Comparison of ENCODE assay signal across 18 mouse cellular contexts in the genomic region with DNA sequence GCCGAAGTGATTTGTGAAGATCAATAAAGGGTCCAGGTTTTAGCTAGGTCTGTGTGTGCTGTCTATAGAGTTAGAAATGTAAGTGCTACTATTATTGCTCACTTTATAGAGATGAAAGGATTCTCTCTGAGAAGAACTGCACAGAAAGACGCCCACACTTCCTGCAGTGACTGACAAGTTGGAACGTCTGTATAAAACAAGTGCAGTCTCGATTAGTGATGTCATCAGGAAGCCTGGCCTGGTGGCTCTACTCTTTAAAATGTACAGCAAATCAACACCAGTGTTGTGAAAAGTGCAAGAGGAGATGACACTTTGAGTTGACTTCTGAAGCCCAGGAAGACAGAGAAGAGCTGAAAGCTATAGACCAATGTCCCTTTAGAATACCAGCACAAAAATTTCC.
DNase-seq lines count a peak whose midpoint lies in the region; ATAC-seq and TF ChIP-seq lines count a peak whose summit lies in the region.
"Had no signal": no experiment of that assay in that cellular context is flagged by ENCODE, and none has a peak within 500 bp of the region (broad histone marks: within the 10 kb centered on the region; RNA-seq: fewer than 3 reads in every experiment).

No protein-coding gene starts in this region.

- H3K27me3 ChIP-seq in liver, postnatal 0 days (ENCODE audit: insufficient read depth, low read length), result no peaks in the 10 kb centered on the region
- H3K27me3 ChIP-seq: embryonic facial prominence, embryonic 15.5 days; forebrain, embryonic 12.5 days; hindbrain, embryonic 13.5 days; neural tube, embryonic 13.5 days; Patski; stomach, embryonic 15.5 days had no signal

- peak; percentile 100 for ATAC-seq in activated CD4-positive, CD25-positive, alpha-beta regulatory T cell, adult 4 months
- ATAC-seq in neutrophil, adult 5-6 weeks (ENCODE audit: extremely low read depth, insufficient number of reproducible peaks, low FRiP score, poor library complexity, severe bottlenecking), result 0 out of 2 replicates have a peak, but pooled peaks have one; percentile 23
- no peak for ATAC-seq in liver, postnatal 0 days
- ATAC-seq: midbrain, embryonic 16.5 days; Patski had no signal

- H3K9ac ChIP-seq in liver, postnatal 0 days (replicated peaks), result no peak overlapping the region
- H3K9ac ChIP-seq: embryonic facial prominence, embryonic 15.5 days; forebrain, embryonic 12.5 days; hindbrain, embryonic 13.5 days; lung, embryonic 14.5 days; neural tube, embryonic 13.5 days; stomach, embryonic 15.5 days had no signal

- 0 out of 2 replicates have a peak, but pooled peaks cover 2% of the 10 kb centered on the region for H3K9me3 ChIP-seq in liver, postnatal 0 days (ENCODE audit: low read length)
- H3K9me3 ChIP-seq: embryonic facial prominence, embryonic 15.5 days; forebrain, embryonic 12.5 days; hindbrain, embryonic 13.5 days; neural tube, embryonic 13.5 days; stomach, embryonic 15.5 days had no signal

- H3K4me3 ChIP-seq in left cerebral cortex, adult 2 months, result no peak overlapping the region
- H3K4me3 ChIP-seq in liver, postnatal 0 days (ENCODE audit: low read depth, low read length), result no peak overlapping the region
- H3K4me3 ChIP-seq: embryonic facial prominence, embryonic 15.5 days; forebrain, embryonic 12.5 days; hindbrain, embryonic 13.5 days; neural tube, embryonic 13.5 days; stomach, embryonic 15.5 days had no signal

- peaks cover 18% of the 10 kb centered on the region for H3K36me3 ChIP-seq in liver, postnatal 0 days (replicated peaks; ENCODE audit: insufficient read depth, low read length)

- H3K27ac ChIP-seq in left cerebral cortex, adult 2 months, result no peak overlapping the region
- no peak overlapping the region for H3K27ac ChIP-seq in liver, postnatal 0 days (ENCODE audit: low read depth)
- H3K27ac ChIP-seq: embryonic facial prominence, embryonic 15.5 days; forebrain, embryonic 12.5 days; hindbrain, embryonic 13.5 days; neural tube, embryonic 13.5 days; stomach, embryonic 15.5 days had no signal

- TF ChIP-seq EP300 in liver, postnatal 0 days (IDR thresholded peaks at IDR 0.05; ENCODE audit: low read depth), result no peak

- H3K4me1 ChIP-seq in liver, postnatal 0 days (ENCODE audit: insufficient read depth), result no peaks in the 10 kb centered on the region
- H3K4me1 ChIP-seq: embryonic facial prominence, embryonic 15.5 days; forebrain, embryonic 12.5 days; hindbrain, embryonic 13.5 days; neural tube, embryonic 13.5 days; stomach, embryonic 15.5 days had no signal

- 49% methylated on average over 4 of the region's 4 CpGs for WGBS in liver, postnatal 0 days (ENCODE audit: insufficient replicate concordance)

- no peak overlapping the region for H3K4me2 ChIP-seq in liver, postnatal 0 days (ENCODE audit: low read depth, low read length)
- H3K4me2 ChIP-seq: embryonic facial prominence, embryonic 15.5 days; forebrain, embryonic 12.5 days; hindbrain, embryonic 13.5 days; lung, embryonic 14.5 days; neural tube, embryonic 13.5 days; stomach, embryonic 15.5 days had no signal

- intact Hi-C loops in left cerebral cortex, adult 2 months (cut with DNase I), result no loop called here

- no peak for TF ChIP-seq CTCF in left cerebral cortex, adult 2 months (IDR thresholded peaks at IDR 0.05)
- TF ChIP-seq CTCF in liver, postnatal 0 days (IDR thresholded peaks at IDR 0.05; ENCODE audit: low read depth), result no peak

- peak; percentile 16 for DNase-seq in right cerebral cortex, adult 18-20 months
- DNase-seq in right cerebral cortex, postnatal 10 days (ENCODE audit: low spot score in 2 of 2), result no peak
- no peak for DNase-seq in left cerebral cortex, adult 2 months (ENCODE audit: extremely low spot score in 1 of 2, low spot score in 2 of 2)
- DNase-seq in liver, postnatal 0 days, result no peak
- no peak for DNase-seq in frontal cortex, postnatal 25 days (ENCODE audit: low spot score in 2 of 2)
- DNase-seq: cerebellum, adult 18-20 months; heart, adult 18-20 months; kidney, adult 18-20 months; lung, embryonic 14.5 days had no signal
